Mouse (Mus musculus) left cerebral cortex, postnatal 14 days (tissue): ENCODE data around the gene Onecut3. TPM values are rescaled to one million over a fixed set of nuclear protein-coding genes. Genes with fewer than 3 reads are reported as not detected.
A peak's percentile ranks its signal among the peaks of the same experiment; 100 is the strongest.

Experiments
- DNase-seq, 2 experiments: peaks; one replicate each; pipeline ENCODE4 v3.0.0; 2021 to 2022; ENCODE audit warnings: low spot score in 2 of 2, mixed read lengths in 1 of 2
- intact Hi-C: fragments of 180-260 bp; cut with DNase I; formaldehyde crosslinking; loops from one replicate; pipeline ENCODE4 v1.15.1; 2025
- long read RNA-seq, 2 experiments: library from polyadenylated mRNA; stranded (forward); transcript quantifications; one replicate each; pipeline ENCODE4 v2.0.0; 2021
- total RNA-seq, 2 experiments: library from RNA; stranded (reverse); gene quantifications; 2 replicates each; pipeline ENCODE4 v1.2.3; 2021

Gene Onecut3
- not detected for total RNA-seq
- long read RNA-seq, experiment 1: 0 reads
- long read RNA-seq, experiment 2: 0 reads

- intact Hi-C loops: loop anchor here (10.0 kb wide), 1 partner anchor 140 kb away; the partner anchor contains the start of gene Plk5
Observed at GRCm38 (mm10) chr10:80494732-80495131, at the start of gene Onecut3. Gene Onecut3, plus strand, starts transcription at chr10:80494835.

GRCm38 (mm10) chr10:80445052-80445451 lies 49.6 kb upstream of the Onecut3 start:
- no peak for DNase-seq
- intact Hi-C loops: loop anchor here (5.0 to 10.0 kb wide), 2 partner anchors 102 to 240 kb away; no protein-coding TSS in a partner anchor

More at GRCm38 (mm10) chr10:80494732-80495131, at the start of gene Onecut3:
- DNase-seq: no peak

- peak; percentile 75 to 83 for DNase-seq
- intact Hi-C loops: loop anchor here (1.0 to 10.0 kb wide), 3 partner anchors 60 to 239 kb away; no protein-coding TSS in a partner anchor
Observed at GRCm38 (mm10) chr10:80445898-80446601, 48.6 kb upstream of the Onecut3 start.

- intact Hi-C loops: no loop called here
- no peak for DNase-seq
Observed at GRCm38 (mm10) chr10:80450599-80450998, 44.0 kb upstream of the Onecut3 start.

GRCm38 (mm10) chr10:80453601-80454000 lies 41.0 kb upstream of the Onecut3 start:
- intact Hi-C loops: no loop called here

GRCm38 (mm10) chr10:80454781-80455180 lies 39.9 kb upstream of the Onecut3 start:
- intact Hi-C loops: no loop called here
- DNase-seq: no peak

More at GRCm38 (mm10) chr10:80453601-80454000, 41.0 kb upstream of the Onecut3 start:
- DNase-seq: no peak

- intact Hi-C loops: no loop called here
- DNase-seq: no peak
Observed at GRCm38 (mm10) chr10:80455697-80456096, 38.9 kb upstream of the Onecut3 start.

GRCm38 (mm10) chr10:80459236-80459635 lies 35.4 kb upstream of the Onecut3 start:
- intact Hi-C loops: no loop called here
- no peak for DNase-seq

- no peak for DNase-seq
- intact Hi-C loops: no loop called here
Observed at GRCm38 (mm10) chr10:80459671-80460070, 35.0 kb upstream of the Onecut3 start.

GRCm38 (mm10) chr10:80460324-80460723 lies 34.3 kb upstream of the Onecut3 start:
- intact Hi-C loops: no loop called here
- DNase-seq: no peak

- intact Hi-C loops: no loop called here
- DNase-seq: no peak
Observed at GRCm38 (mm10) chr10:80461346-80461745, 33.3 kb upstream of the Onecut3 start.

- intact Hi-C loops: no loop called here
Observed at GRCm38 (mm10) chr10:80464381-80465035, 30.1 kb upstream of the Onecut3 start.

GRCm38 (mm10) chr10:80465066-80465465 lies 29.6 kb upstream of the Onecut3 start:
- intact Hi-C loops: no loop called here
- no peak for DNase-seq

More at GRCm38 (mm10) chr10:80464381-80465035, 30.1 kb upstream of the Onecut3 start:
- DNase-seq: no peak

- DNase-seq: peak; percentile 79 to 90
- intact Hi-C loops: no loop called here
Observed at GRCm38 (mm10) chr10:80475290-80475959, 19.2 kb upstream of the Onecut3 start.

GRCm38 (mm10) chr10:80478531-80478930 lies 16.1 kb upstream of the Onecut3 start:
- DNase-seq: no peak
- intact Hi-C loops: no loop called here

- intact Hi-C loops: no loop called here
- no peak for DNase-seq
Observed at GRCm38 (mm10) chr10:80481002-80481401, 13.6 kb upstream of the Onecut3 start.

GRCm38 (mm10) chr10:80486862-80487379 lies 7.7 kb upstream of the Onecut3 start:
- DNase-seq: no peak
- intact Hi-C loops: no loop called here

GRCm38 (mm10) chr10:80490051-80490450 lies 4.6 kb upstream of the Onecut3 start:
- DNase-seq: no peak
- intact Hi-C loops: loop anchor here (10.0 kb wide), 1 partner anchor 135 kb away; the partner anchor contains the start of gene Plk5

GRCm38 (mm10) chr10:80495901-80496300 lies 1.3 kb downstream of the Onecut3 start:
- intact Hi-C loops: loop anchor here (10.0 kb wide), 1 partner anchor 141 kb away; the partner anchor contains the start of gene Plk5

More at GRCm38 (mm10) chr10:80495901-80496300, 1.3 kb downstream of the Onecut3 start:
- no peak for DNase-seq
